Mouse (Mus musculus) lung, embryonic 14.5 days (tissue): Measurements from ENCODE around the gene 4930402K13Rik. TPM values are rescaled to one million over a fixed set of nuclear protein-coding genes. Genes with fewer than 3 reads are reported as not detected.
"Not testable (repeated sequence)": the region's sequence is repeated elsewhere in the genome, so short reads cannot be mapped to it uniquely, and the experiment has no call there.

Source experiments
- ATAC-seq: fragments of 200-750 bp; cut with Nextera tagmentation; 2 replicates; pipeline ENCODE4 v1.8.0; 2017; ENCODE audit warnings: mild to moderate bottlenecking, moderate TSS enrichment, moderate library complexity; ENCODE audit not compliant: insufficient read depth
- DNase-seq: peaks from one replicate; pipeline ENCODE4 v3.0.0-alpha.2; 2015
- H3K27ac ChIP-seq: fragments of 300-500 bp; sonication (generic); 2 replicates; pipeline ENCODE4 v1.5.1; 2014; ENCODE audit warnings: low read depth, mild to moderate bottlenecking, moderate library complexity
- H3K27me3 ChIP-seq: fragments of 300-500 bp; sonication (generic); 2 replicates; pipeline ENCODE4 v1.6.1; 2014; ENCODE audit warnings: low read length, control low read depth; ENCODE audit not compliant: insufficient read depth
- H3K36me3 ChIP-seq: fragments of 300-500 bp; sonication (generic); 2 replicates; pipeline ENCODE4 v1.6.1; 2014; ENCODE audit warnings: control low read depth; ENCODE audit not compliant: insufficient read depth
- H3K4me1 ChIP-seq: fragments of 300-500 bp; sonication (generic); 2 replicates; pipeline ENCODE4 v1.6.1; 2014; ENCODE audit warnings: antibody characterized with exemption, control low read depth; ENCODE audit not compliant: insufficient read depth
- H3K4me2 ChIP-seq: fragments of 300-500 bp; sonication (generic); 2 replicates; pipeline ENCODE4 v1.6.1; 2014; ENCODE audit warnings: mild to moderate bottlenecking
- H3K4me3 ChIP-seq: fragments of 300-500 bp; sonication (generic); 2 replicates; pipeline ENCODE4 v1.5.1; 2014; ENCODE audit warnings: low read depth, low read length
- H3K9ac ChIP-seq: fragments of 300-500 bp; sonication (generic); 2 replicates; pipeline ENCODE4 v1.6.1; 2014
- H3K9me3 ChIP-seq: fragments of 300-500 bp; sonication (generic); 2 replicates; pipeline ENCODE4 v1.6.1; 2016; ENCODE audit warnings: low read depth, low read length, control low read depth
- CTCF ChIP-seq: IDR thresholded peaks from 2 replicates; pipeline ENCODE4 v1.5.1; 2016; ENCODE audit warnings: antibody characterized with exemption, low read depth
- WGBS: fragments of 180-500 bp; shearing (Covaris S2); extraction: QIAGEN DNeasy Blood & Tissue Kit; methylation state at CpG from one replicate; pipeline ENCODE4 v1.1.7; 2014; 5-methylcytosine and 5-hydroxymethylcytosine counted together
- polyA plus RNA-seq: library from polyadenylated mRNA; unstranded; fragments of >200 nt; fragmentation: Nextera tagmentation; extraction: Ambion mirVana; gene quantifications from 2 replicates; pipeline ENCODE4 v1.2.1, GENCODE M21; 2014

4930402K13Rik gene
- not detected in 2 replicates for polyA plus RNA-seq

DNA sequence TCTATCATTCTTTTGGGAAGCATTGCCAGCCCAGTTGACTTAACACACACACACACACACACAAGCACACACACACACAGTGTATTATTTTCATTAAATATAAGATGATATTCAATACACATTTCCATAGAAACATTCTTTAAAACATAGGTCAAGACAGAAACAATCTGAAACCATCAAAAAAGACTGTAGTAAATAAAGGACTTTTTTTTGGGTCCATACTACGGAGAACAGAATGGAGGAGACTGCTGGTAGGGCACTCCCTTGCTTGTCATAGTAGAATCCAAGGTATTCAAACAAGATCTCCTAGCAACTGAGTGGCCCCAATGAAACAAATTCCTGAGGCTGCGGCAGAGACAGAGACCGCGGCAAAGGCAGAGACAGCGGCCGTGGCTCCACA lies at the start of gene 4930402K13Rik:
TSS of gene 4930402K13Rik (plus strand) at position 301 of the 400 bp plus-strand sequence.
- Histone ChIP-seq H3K36me3 (no peaks in the 10 kb centered on the region), H3K4me3 (no peak within 1 kb of the TSS), H3K4me2 (no peak within 1 kb of the TSS), H3K27ac (no peak within 1 kb of the TSS), H3K9me3 (no peaks in the 10 kb centered on the region), H3K27me3 (no peaks in the 10 kb centered on the region), H3K4me1 (no peaks in the 10 kb centered on the region), H3K9ac (no peak within 1 kb of the TSS)
- WGBS = 90% methylated on average over 6 of the region's 6 CpGs
- TF ChIP-seq CTCF = no peak
- ATAC-seq = no peak
- DNase-seq = no peak

DNA sequence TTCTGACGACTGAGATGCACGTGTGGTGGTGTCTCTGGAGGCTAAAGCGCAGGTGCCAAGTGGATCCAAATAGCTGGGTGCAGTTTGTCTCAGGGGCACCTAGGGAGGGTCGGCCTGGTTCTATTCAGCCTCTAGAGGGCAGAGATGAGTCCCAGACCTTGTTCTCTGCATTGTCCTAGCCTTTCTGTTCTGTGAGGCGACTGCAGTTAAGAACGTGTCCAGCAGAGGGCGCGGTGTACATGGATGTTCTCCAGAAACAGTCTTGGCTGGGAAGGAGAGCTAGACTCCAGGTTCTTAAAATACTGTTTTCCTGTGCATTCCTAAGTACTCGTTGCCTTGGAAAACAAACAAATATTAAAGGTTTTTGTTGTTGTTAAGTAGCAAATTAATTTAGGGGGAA lies 43.4 kb upstream of the 4930402K13Rik start:
- H3K4me1 ChIP-seq, H3K36me3 ChIP-seq, H3K9ac ChIP-seq, H3K27ac ChIP-seq, H3K27me3 ChIP-seq, H3K4me3 ChIP-seq, DNase-seq, H3K4me2 ChIP-seq, H3K9me3 ChIP-seq, ATAC-seq: not testable (repeated sequence)
- TF ChIP-seq CTCF = peak; percentile 33
- 20% methylated on average over 7 of the region's 9 CpGs for WGBS

DNA sequence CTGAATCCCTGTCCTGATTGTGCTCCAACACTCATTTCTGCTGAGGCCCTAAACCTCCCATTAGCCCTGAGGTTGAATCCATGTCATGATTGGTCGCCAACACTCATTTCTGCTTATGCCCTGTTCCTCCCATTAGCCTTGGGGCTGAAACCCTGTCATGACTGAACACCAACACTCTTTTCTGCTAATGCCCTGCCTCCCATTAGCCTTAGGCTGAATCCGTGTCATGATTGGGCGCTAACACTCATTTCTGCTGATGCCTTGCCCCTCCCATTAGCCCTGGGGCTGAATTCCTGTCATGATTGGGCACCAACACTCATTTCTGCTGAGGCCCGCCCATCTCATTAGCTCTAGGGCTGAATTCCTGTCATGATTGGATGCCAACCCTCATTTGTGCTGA lies 42.3 kb upstream of the 4930402K13Rik start:
- WGBS = 89% methylated on average over 4 of the region's 4 CpGs
- no peak for DNase-seq
- Histone ChIP-seq H3K9ac (no peak overlapping the region), H3K27ac (no peak overlapping the region), H3K36me3 (no peaks in the 10 kb centered on the region), H3K9me3 (no peaks in the 10 kb centered on the region), H3K27me3 (no peaks in the 10 kb centered on the region), H3K4me2 (no peak overlapping the region), H3K4me3 (no peak overlapping the region), H3K4me1 (no peaks in the 10 kb centered on the region)
- TF ChIP-seq CTCF = no peak
- ATAC-seq = no peak

DNA sequence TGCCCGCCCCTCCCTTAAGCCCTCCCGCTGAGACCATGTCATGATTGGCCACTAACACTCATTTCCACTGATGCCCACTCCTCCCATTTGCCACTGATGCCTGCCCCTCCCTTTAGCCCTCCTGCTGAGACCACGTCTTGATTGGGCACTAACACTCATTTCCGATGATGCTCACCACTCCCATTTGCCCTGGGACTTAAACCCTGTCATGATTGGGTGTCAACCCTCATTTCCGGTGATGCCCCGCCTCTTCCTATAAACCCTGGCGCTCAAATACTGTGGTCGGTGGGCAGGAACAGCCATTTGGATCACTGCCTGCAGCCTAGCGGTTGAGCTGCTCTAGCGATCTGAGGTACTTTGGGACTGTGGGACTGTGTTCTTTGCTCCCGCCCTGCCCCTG lies 41.6 kb upstream of the 4930402K13Rik start, which contains the start of gene Fthl17f:
TSS of gene Fthl17f (plus strand) at position 301 of the 400 bp plus-strand sequence.
- ATAC-seq = not testable (repeated sequence)

DNA sequence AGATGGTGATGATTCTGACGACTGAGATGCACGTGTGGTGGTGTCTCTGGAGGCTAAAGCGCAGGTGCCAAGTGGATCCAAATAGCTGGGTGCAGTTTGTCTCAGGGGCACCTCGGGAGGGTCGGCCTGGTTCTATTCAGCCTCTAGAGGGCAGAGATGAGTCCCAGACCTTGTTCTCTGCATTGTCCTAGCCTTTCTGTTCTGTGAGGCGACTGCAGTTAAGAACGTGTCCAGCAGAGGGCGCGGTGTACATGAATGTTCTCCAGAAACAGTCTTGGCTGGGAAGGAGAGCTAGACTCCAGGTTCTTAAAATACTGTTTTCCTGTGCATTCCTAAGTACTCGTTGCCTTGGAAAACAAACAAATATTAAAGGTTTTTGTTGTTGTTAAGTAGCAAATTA lies 26.7 kb upstream of the 4930402K13Rik start:
- DNase-seq = peak; percentile 6
- H3K36me3 ChIP-seq, H3K4me2 ChIP-seq, H3K4me1 ChIP-seq, H3K4me3 ChIP-seq, H3K27me3 ChIP-seq, H3K9ac ChIP-seq, H3K27ac ChIP-seq, H3K9me3 ChIP-seq, ATAC-seq: not testable (repeated sequence)
- TF ChIP-seq CTCF = peak; percentile 56
- 8% methylated on average over 6 of the region's 10 CpGs for WGBS

More for the DNA sequence above, 41.6 kb upstream of the 4930402K13Rik start, which contains the start of gene Fthl17f:
- H3K4me3 ChIP-seq, H3K27ac ChIP-seq, H3K4me1 ChIP-seq, H3K27me3 ChIP-seq, H3K36me3 ChIP-seq, H3K4me2 ChIP-seq, DNase-seq, H3K9me3 ChIP-seq, H3K9ac ChIP-seq: not testable (repeated sequence)
- 86% methylated on average over 11 of the region's 11 CpGs for WGBS

DNA sequence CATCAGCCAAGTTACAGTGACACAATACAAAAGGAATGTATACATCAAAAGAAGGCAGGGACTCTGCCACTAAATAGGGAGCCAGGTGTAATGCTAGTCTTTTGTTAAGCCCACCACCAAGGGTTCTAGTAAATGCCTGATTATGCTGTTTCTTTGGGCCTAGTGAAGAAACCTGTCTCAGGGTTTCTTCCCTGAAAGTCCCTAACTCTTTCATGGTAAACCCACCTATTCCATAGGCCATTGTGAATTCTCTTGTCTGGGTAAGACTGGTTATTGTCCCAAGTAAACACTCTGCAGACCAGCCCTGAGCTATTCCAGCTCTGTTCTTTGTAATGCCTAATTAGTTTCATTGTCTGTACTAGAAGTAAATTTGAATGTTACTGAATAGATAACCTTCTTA lies 9.3 kb upstream of the 4930402K13Rik start:
- H3K36me3 ChIP-seq, ATAC-seq, H3K4me1 ChIP-seq, H3K9ac ChIP-seq, DNase-seq, H3K9me3 ChIP-seq, H3K4me2 ChIP-seq, H3K27ac ChIP-seq, H3K4me3 ChIP-seq, H3K27me3 ChIP-seq: not testable (repeated sequence)

DNA sequence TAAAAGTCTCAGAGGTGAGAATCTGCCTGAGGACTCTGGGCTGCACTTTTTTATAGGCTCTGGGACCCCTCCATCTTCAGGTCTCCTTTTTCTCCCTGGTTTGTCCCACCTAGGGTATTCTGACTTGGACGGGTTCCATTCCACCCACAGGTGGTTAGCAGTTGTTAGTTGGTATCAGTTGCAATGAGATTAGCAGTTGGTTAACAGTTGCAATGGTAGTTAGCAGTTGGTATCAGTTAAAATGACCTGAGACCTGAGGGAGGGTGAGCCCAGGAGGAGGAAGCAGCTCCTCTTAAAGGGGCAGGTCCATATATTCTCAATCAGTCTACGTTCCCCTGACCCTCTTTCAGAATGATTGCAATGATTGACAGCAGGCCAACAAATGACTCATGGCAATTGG lies 6.0 kb downstream of the 4930402K13Rik start:
- H3K4me1 ChIP-seq = no peaks in the 10 kb centered on the region
- H3K4me2 ChIP-seq = no peak overlapping the region
- no peak overlapping the region for H3K4me3 ChIP-seq
- WGBS = 32% methylated on average over 2 of the region's 2 CpGs
- no peak overlapping the region for H3K27ac ChIP-seq
- H3K9ac ChIP-seq = no peak overlapping the region
- H3K9me3 ChIP-seq = no peaks in the 10 kb centered on the region
- TF ChIP-seq CTCF = no peak
- no peak for ATAC-seq
- H3K27me3 ChIP-seq = no peaks in the 10 kb centered on the region
- H3K36me3 ChIP-seq = no peaks in the 10 kb centered on the region
- DNase-seq = no peak

DNA sequence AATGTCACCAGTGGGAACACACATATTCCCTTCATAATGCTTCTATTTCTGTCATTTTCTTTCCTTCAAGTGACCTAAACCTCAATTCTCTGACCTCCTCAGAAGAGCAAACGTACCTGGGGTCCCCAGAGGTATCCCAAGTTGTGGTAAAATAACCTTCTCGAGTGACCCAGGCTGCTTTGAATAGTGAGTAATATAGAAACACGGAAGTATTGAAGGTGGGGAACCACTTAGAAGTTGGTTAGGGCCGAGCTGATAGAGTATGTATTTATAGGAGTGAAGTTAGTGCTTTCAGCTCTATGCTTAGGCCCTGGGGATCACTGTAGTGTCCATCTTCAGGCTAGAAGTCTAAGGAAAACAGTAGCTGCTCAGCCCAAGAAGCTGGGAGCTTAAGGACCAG lies 20.6 kb downstream of the 4930402K13Rik start:
- Histone ChIP-seq H3K9me3 (no peaks in the 10 kb centered on the region), H3K27me3 (no peaks in the 10 kb centered on the region), H3K4me3 (no peak overlapping the region), H3K9ac (no peak overlapping the region), H3K36me3 (no peaks in the 10 kb centered on the region), H3K27ac (no peak overlapping the region), H3K4me1 (no peaks in the 10 kb centered on the region), H3K4me2 (no peak overlapping the region)
- no peak for TF ChIP-seq CTCF
- no peak for ATAC-seq
- WGBS = 59% methylated on average over 4 of the region's 4 CpGs
- DNase-seq = no peak
